Mouse (Mus musculus) thymus, adult 2 months (tissue): ENCODE results near the gene Ankrd28.

Source experiments
- CTCF ChIP-seq: fragments of 200-500 bp; IDR thresholded peaks from 2 replicates; pipeline ENCODE4 v1.5.1; 2012; ENCODE audit warnings: mild to moderate bottlenecking, control low read depth, low read length, moderate library complexity, borderline replicate concordance; ENCODE audit not compliant: control insufficient read depth, poor library complexity, insufficient read depth; ENCODE audit errors: extremely low read depth
- POLR2A ChIP-seq: fragments of 200-500 bp; IDR thresholded peaks from 2 replicates; pipeline ENCODE4 v1.6.1; 2012; ENCODE audit warnings: mild to moderate bottlenecking, low read length, control low read depth, moderate library complexity; ENCODE audit not compliant: control insufficient read depth, poor library complexity, insufficient read depth; ENCODE audit errors: extremely low read depth

DNA sequence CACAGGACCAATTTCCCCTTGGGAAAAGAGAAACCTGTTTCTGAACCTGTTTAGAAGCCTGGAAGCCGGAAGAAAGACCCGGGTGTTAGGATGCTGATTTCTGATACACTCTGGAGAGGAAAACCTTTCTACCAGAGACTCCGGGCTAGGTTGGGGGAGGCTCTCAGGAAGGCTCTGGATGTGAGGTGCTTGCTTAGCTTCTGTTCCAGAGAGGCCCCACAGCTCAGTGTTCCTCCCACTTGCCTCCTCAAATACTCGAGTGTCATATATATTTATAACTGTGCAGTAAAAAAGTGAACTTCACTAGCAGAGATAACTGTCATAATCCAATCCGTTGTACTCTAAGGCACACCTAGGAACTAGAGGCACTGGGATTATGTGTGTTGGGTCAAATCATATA lies 25.6 kb upstream of the Ankrd28 start:
- TF ChIP-seq CTCF: no peak
- TF ChIP-seq POLR2A: no peak
